Mouse (Mus musculus): ENCODE data around the gene Gpr107. TPM values are rescaled to one million over a fixed set of nuclear protein-coding genes. Genes with fewer than 3 reads are reported as not detected.

The Gpr107 gene
- total RNA-seq, 2 experiments from 2014 or later, result 45.0 to 52.4 TPM

GRCm38 (mm10) chr2:31182786-31183330, 30.7 kb downstream of the Gpr107 start:
- no peak for DNase-seq (ENCODE audit: low spot score in 2 of 2)
- intact Hi-C loops (cut with DNase I), result loop anchor here (5.0 kb wide), 1 partner anchor 161 kb away; no protein-coding TSS in a partner anchor

- DNase-seq (ENCODE audit: low spot score in 2 of 2), result no peak
- intact Hi-C loops (cut with DNase I), result loop anchor here (5.0 kb wide), 1 partner anchor 162 kb away; no protein-coding TSS in a partner anchor
These were observed 31.7 kb downstream of the Gpr107 start for GRCm38 (mm10) chr2:31183830-31184229.

DNA sequence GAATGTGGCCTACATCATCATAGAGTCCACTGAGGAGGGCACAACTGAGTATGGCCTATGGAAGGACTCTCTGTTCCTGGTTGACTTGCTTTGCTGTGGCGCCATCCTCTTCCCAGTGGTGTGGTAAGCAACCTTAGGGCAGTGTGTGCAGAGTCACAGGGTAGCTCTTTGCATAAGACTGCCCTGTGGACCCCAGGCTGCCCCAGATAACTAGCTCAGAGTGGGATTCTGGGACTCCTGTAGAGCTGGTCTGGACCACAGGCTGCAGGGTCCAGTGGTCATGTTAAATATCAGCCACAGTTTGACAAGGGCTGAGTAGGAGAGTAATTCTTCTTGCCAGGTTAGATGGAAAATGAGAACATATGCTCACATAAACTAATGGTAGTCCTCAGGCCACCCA, 36.6 kb downstream of the Gpr107 start:
- intact Hi-C loops (cut with DNase I), result no loop called here
- DNase-seq (ENCODE audit: low spot score in 2 of 2), result no peak

DNA sequence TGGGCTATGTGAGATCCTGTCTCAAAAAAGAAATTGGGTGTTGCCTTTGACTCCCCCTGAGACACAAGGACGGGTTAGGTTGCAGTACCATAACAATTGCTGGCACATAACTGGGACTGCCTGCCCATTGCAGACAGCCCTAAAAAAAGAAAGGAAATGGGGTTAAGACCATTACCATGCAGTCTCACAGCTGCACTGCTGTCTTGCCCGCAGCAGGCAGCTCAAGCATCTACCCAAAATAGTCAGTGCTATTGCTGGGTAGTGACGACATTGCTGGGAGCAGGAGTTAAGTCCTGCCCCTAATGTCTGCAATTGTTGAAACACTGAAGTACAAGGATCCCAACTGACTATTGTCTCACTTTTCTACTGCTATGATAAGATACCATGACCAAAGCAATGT, 37.5 kb downstream of the Gpr107 start:
- intact Hi-C loops (cut with DNase I), result loop anchor here (5.0 kb wide), 1 partner anchor 193 kb away; no protein-coding TSS in a partner anchor
- DNase-seq (ENCODE audit: low spot score in 2 of 2), result no peak

DNA sequence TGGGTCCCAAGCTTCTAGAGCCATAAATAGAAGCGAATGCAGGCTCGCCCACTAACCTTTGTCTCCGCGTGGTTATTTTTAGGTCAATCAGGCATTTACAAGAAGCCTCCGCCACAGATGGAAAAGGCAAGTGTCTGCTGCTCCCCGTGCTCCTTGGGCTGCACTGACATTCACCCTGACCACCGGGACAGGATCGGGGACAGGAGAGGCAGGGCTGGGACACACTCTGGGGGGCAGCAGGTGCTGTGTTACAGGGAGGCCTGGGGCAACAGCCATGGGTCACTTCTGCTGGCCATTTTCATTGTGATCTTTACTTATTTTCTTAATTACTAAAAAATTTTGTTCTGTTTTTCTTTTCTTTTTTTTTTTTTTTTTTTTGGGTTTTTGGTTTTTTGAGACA, 39.6 kb downstream of the Gpr107 start:
- intact Hi-C loops (cut with DNase I), result loop anchor here (5.0 kb wide), 1 partner anchor 191 kb away; no protein-coding TSS in a partner anchor
- no peak for DNase-seq (ENCODE audit: low spot score in 2 of 2)

GRCm38 (mm10) chr2:31194356-31195021, 42.4 kb downstream of the Gpr107 start:
- intact Hi-C loops (cut with DNase I), result loop anchor here (2.0 to 5.0 kb wide), 2 partner anchors 100 to 188 kb away; no protein-coding TSS in a partner anchor
- DNase-seq (ENCODE audit: low spot score in 2 of 2), result peak; percentile 42 to 48

GRCm38 (mm10) chr2:31198621-31199020, 46.5 kb downstream of the Gpr107 start:
- intact Hi-C loops (cut with DNase I), result no loop called here
- DNase-seq (ENCODE audit: low spot score in 2 of 2), result peak; percentile 47 to 87

GRCm38 (mm10) chr2:31200051-31200450, 47.9 kb downstream of the Gpr107 start:
- intact Hi-C loops (cut with DNase I), result no loop called here
- no peak for DNase-seq (ENCODE audit: low spot score in 2 of 2)

DNA sequence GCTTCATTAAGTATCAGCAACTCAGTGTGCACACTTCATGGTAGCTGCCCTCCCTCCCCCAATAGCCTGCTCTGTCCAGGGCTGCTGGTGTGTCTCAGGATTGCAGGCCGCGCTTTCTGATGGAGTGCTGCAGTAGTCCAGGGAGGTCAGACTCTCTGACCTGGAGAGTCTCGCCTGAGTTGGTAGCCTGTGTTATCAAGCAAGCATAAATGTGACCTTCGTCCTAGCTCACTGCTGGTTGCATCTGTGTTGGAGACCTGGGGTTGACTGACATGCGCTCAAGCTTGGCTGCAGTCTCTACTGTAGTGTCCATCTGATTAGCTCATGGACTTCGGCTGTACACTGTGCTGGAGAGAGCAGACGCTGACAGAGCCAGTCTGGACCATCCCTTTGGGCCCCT, 49.7 kb downstream of the Gpr107 start:
- DNase-seq (ENCODE audit: low spot score in 2 of 2), result no peak
- intact Hi-C loops (cut with DNase I), result no loop called here

DNA sequence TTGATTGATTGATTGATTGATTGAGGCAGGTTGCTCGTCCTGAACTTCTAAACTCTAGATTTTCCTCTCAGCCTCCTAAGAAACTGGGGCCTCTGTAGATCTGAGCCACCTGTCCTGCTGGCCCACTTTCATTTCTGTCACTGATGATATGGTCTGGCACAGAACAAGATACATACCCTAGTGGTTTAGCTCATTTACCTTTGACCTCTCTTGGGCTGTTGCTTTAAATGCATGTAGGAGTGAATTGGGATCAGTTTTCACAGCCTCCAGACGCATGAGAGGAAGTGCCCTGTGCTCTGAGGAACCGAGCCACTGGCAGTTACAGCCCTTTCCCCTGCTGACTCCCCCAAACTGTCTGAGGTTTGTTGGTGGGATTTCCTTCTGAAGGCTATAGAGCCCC, 50.2 kb downstream of the Gpr107 start:
- intact Hi-C loops (cut with DNase I), result no loop called here
- DNase-seq (ENCODE audit: low spot score in 2 of 2), result no peak

- no peak for DNase-seq (ENCODE audit: low spot score in 2 of 2)
- intact Hi-C loops (cut with DNase I), result no loop called here
These were observed 50.8 kb downstream of the Gpr107 start for GRCm38 (mm10) chr2:31202956-31203355.

GRCm38 (mm10) chr2:31204677-31205076, 52.6 kb downstream of the Gpr107 start:
- intact Hi-C loops (cut with DNase I), result no loop called here
- no peak for DNase-seq (ENCODE audit: low spot score in 2 of 2)

DNA sequence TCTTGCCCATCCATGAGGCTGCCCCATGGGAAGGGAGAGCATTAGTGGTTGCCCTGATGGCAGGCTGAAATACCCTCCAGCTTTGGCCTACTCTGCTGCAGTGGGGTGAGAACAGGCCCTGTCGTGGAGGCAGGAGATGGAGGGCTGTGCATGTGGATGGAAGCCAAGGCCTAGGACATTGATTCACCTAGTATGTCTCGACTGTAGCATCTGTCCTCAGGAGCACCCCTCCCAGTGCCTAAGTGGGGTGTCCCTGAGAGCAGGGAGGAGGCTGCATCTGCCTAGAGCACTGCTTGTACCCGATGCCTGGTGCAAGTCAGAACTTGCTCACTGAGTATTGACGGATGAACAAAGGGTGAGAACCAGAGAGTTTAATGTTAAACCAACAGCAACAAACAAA, 54.1 kb downstream of the Gpr107 start:
- intact Hi-C loops (cut with DNase I), result no loop called here
- no peak for DNase-seq (ENCODE audit: low spot score in 2 of 2)

GRCm38 (mm10) chr2:31206882-31207281, 54.8 kb downstream of the Gpr107 start:
- DNase-seq (ENCODE audit: low spot score in 2 of 2), result no peak
- intact Hi-C loops (cut with DNase I), result no loop called here

- intact Hi-C loops (cut with DNase I), result no loop called here
- DNase-seq (ENCODE audit: low spot score in 2 of 2), result no peak
These were observed 56.5 kb downstream of the Gpr107 start for GRCm38 (mm10) chr2:31208544-31209142.

DNA sequence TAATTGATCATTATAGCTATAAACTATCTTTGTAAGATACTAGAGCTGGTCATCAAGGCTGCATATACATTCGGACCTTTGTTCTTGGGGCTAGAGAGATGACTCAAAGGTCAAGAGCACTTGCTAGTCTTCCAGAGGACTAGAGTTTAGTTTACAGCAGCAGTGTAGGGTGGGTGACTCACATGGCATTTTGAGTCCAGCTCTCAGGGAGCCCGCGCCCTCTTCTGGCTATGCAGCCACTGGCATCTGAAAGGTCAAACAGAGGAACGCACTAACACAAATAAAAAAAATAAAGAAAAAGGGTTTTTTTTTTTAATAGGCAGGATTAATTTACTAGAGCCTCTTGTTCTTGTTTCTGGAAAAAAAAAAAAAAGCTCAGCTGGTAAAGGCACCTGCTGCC, 57.4 kb downstream of the Gpr107 start:
- intact Hi-C loops (cut with DNase I), result no loop called here

DNA sequence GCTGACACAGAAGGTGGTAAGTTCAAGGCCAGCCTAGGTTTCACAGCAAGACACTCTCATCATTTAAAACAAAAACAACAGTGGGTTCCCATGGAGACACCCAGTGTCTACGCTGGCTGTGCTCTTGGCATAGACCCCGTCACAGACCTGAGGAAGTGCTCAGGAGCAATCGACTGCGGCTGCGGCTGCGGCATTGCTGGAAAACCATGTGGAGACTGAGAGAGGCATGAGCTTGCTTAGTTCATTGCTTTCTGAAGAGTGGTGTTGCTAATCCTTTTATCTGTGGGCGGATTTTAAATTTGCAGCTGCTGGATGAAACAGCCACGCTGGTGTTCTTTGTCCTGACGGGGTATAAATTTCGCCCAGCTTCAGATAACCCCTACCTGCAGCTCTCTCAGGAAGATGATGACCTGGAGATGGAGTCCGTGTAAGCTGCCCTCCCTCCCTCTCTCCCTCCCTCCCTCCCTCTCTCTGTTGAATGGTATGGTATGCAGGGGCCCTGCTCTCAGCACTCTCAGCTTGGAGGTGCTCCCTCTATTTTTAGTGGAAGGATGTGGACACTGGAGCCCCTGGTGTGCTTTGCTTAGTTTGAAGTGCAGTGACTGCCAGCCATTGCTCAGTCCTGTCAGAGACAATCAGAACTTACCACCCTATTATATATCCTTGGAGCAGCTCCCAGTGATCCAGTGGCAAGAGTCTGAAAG, 58.2 kb downstream of the Gpr107 start:
- intact Hi-C loops (cut with DNase I), result no loop called here
- no peak for DNase-seq (ENCODE audit: low spot score in 2 of 2)

More for the DNA sequence above, 57.4 kb downstream of the Gpr107 start:
- DNase-seq (ENCODE audit: low spot score in 2 of 2), result no peak

GRCm38 (mm10) chr2:31211204-31211603, 59.1 kb downstream of the Gpr107 start:
- DNase-seq (ENCODE audit: low spot score in 2 of 2), result peak in 1 of 2 experiments; percentile 31
- intact Hi-C loops (cut with DNase I), result no loop called here

- intact Hi-C loops (cut with DNase I), result no loop called here
- peak in 1 of 2 experiments; percentile 35 for DNase-seq (ENCODE audit: low spot score in 2 of 2)
These were observed 62.2 kb downstream of the Gpr107 start for GRCm38 (mm10) chr2:31214211-31214796.

- intact Hi-C loops (cut with DNase I), result no loop called here
- DNase-seq (ENCODE audit: low spot score in 2 of 2), result no peak
These were observed 66.5 kb downstream of the Gpr107 start for GRCm38 (mm10) chr2:31218611-31219010.

All from left cerebral cortex, postnatal 25 days (tissue).